Mouse (Mus musculus) heart, postnatal 25 days (tissue): ENCODE measurements around the gene Fxyd2. TPM values are rescaled to one million over a fixed set of nuclear protein-coding genes. Genes with fewer than 3 reads are reported as not detected.

Source experiments
- total RNA-seq, 2 experiments: library from RNA; stranded (reverse); gene quantifications; 2 replicates each; pipeline ENCODE4 v1.2.3; 2021

Gene Fxyd2
- total RNA-seq, 2 experiments from 2014 or later = 1.5 to 2.7 TPM

Other genes with a start within 250 kb of the Fxyd2 start
- not detected for gene BC049352, start 217.7 kb upstream of the Fxyd2 start, total RNA-seq
- gene Tmprss4, start 195.6 kb upstream of the Fxyd2 start, total RNA-seq = not detected
- gene Il10ra, start 130.5 kb upstream of the Fxyd2 start, total RNA-seq = 1 to 10 TPM; 2.2 to 2.3 TPM
- 1 to 10 TPM; 3.6 to 3.7 TPM for gene Tmprss13, start 80.6 kb upstream of the Fxyd2 start, total RNA-seq
- 10 to 100 TPM; 16.2 to 17.2 TPM for gene Fxyd6, start 29.5 kb upstream of the Fxyd2 start, total RNA-seq
- gene Dscaml1, start 27.0 kb downstream of the Fxyd2 start, total RNA-seq = not detected